Mouse (Mus musculus) forelimb bud, embryonic 11.5 days (tissue): ENCODE results near the gene Prkg2.

Experiments used
- DNase-seq: peaks from one replicate; pipeline ENCODE4 v3.0.0-alpha.2; 2012; ENCODE audit warnings: low read depth, low spot score

The Prkg2 gene

DNA sequence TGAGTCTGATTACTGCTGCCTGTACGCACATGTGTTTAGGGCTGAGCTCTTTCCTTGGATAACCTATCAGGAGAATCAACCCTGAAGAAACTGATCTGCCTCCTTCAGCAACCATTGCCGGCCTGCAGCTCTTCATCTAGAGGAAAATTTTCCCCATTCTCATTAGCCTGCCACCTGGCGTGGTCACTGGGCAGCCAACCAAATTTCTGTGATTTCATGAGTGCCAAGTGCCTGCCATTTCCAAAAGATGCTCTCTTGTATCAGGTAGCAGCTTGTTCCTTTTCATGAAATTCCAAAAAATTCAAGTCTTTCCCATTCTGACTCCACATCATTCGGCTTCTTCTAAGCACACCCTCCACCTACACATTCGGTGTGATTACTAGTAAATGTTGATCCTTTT is 136.2 kb downstream of the Prkg2 start:
- DNase-seq = no peak

DNA sequence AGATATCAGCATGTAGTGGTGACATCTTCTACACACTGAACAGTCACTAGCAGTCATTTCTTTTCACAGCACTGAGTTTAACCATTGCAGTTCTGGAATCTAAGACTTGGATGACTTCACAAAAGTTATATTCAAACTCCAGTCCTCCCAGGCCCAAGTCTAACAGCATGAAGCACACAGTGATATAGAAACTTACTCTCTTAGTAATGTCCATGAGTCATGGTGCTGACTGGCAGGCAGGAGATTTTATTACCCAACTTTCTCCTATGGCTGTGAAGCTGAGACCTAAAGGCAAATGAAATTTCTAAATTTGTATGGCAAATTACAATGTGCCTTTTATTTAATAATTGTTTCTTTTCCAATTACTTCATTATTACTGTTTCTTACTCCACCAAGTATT is 139.2 kb downstream of the Prkg2 start:
- DNase-seq = no peak

DNA sequence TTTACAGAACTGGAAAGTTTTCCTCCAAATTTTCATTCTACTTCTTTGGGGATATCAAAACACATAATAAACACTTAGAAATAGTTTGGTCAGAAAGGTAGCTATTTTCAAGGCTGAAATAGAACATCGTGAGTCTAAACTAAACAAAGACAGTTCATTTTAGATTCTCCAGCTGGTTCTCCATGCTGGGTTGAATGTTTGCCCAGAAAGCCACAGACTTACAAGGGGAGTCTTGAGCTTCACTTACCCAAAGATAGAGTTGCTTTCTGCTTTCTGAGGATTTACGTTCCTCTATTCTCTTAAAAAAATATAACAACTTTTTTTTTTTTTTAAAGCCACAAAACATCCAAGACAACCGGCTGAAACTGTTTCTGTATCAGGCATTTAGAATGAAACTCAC is 142.9 kb downstream of the Prkg2 start:
- no peak for DNase-seq

DNA sequence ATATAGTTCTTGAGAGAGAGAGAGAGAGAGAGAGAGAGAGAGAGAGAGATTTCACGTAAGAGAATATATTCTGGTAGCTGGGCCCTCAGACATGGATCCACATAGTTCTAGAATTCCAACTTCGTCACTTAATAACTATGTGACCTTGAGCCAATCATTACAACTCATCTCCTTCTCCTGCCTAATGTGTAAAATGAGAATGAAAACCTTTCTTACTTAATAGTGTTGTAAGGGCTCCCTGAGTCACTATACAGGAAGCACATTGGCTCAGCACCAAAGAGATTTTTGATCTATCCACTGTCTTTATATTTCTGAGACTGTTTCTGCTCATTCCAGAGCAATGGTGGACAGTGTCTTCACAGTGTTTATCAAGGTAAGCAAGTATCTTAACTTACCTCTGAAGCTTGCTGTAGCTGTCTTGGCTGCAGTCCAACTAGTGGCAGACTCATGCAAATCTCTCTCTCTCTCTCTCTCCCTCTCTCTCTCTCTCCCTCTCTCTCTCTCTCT is 146.6 kb downstream of the Prkg2 start:
- DNase-seq = no peak

DNA sequence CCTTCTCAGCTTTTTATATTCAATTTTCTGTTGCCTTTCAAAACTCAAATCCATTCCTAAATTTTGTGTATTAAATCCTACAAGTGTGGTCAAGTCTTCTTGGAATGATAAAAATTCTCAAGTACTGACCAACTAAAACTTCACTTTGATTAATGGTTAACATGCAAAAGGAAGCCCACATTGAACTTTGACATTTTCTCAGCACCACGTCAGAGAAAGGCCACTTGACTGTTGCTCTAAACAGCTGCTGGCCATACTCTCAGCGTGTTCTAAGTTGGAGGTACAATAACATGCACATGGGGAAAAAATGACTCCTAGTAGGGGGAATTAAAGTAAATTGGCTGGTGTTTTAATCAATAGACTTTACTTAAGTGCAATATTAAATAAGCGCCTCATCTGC is 155.1 kb downstream of the Prkg2 start:
- DNase-seq = no peak
